Mouse (Mus musculus) C2C12 (cell line): ENCODE data around the gene Slc2a8.

Experiments used
- CTCF ChIP-seq: IDR thresholded peaks from one replicate; pipeline ENCODE4 v1.5.1; 2011; ENCODE audit not compliant: control insufficient read depth, insufficient read depth, insufficient read length
- MAX ChIP-seq: IDR thresholded peaks from one replicate; pipeline ENCODE4 v1.6.1; 2011; ENCODE audit warnings: mild to moderate bottlenecking, control low read depth
- MYOG ChIP-seq: IDR thresholded peaks from one replicate; pipeline ENCODE4 v1.6.1; 2011; ENCODE audit not compliant: control insufficient read depth, insufficient read length; ENCODE audit errors: extremely low read depth
- USF1 ChIP-seq: IDR thresholded peaks from one replicate; pipeline ENCODE4 v1.6.1; 2011; ENCODE audit warnings: low read depth, mild to moderate bottlenecking, control low read depth, moderate library complexity

GRCm38 (mm10) chr2:32966184-32966688, 15.6 kb downstream of the Slc2a8 start:
- no peak for TF ChIP-seq CTCF
- TF ChIP-seq MAX, result no peak
- TF ChIP-seq MYOG, result no peak
- TF ChIP-seq USF1, result no peak
